Mouse (Mus musculus): ENCODE data around the gene Amdhd1.

GRCm38 (mm10) chr10:93543176-93543575 is 3.3 kb upstream of the Amdhd1 start:
- TF ChIP-seq POLR2A (IDR thresholded peaks at IDR 0.05; ENCODE audit: extremely low read depth, insufficient read depth, low read length), result no peak
- no peak for TF ChIP-seq CTCF (IDR thresholded peaks at IDR 0.05; ENCODE audit: extremely low read depth, insufficient read depth, low read length)

Data from cortical plate, adult 2 months (tissue).